Mouse (Mus musculus) thymus, postnatal 10 days (tissue): ENCODE results near the gene Tatdn2.

ENCODE experiments used
- DNase-seq, 2 experiments: peaks; one replicate each; pipeline ENCODE4 v3.0.0; 2021; ENCODE audit warnings: low spot score in 2 of 2

Tatdn2 gene

DNA sequence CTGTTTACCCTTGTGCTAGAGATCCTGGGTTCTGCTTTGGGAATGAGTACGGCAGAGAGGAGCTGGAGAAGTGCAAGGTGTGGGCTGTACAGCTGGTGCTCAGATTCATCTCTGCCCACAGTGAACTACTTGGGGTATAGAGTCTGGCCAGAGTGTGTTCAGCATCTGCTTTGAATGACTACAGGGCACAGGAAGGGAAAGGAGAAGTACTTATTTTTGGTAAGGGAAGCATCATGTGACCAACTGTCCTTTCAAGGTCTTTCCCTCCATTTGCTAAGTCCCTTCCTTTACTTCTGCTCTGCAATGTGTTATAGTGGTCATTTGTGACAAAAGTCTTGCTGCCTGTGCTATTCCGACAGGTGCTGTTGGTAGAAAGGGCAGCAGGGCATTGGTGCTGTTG is 17.4 kb downstream of the Tatdn2 start:
- no peak for DNase-seq

DNA sequence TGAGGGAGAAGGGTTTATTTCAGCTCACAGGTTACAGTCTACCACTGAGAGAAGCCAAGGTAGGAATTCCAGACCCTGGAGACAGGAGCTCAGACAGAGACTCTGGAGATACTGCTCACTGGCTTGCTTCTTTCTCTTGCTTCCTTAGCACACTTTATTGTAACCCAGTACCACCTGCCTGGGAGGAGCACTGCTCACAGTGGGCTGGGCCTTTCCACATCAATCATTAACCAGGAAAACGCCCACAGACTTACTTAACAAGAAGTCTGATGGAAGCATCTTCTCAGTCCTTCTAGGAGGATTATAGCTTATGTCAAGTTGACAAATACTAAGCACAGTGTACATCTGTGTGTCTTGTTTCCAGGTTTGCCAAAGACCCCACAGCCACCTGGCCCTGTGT is 17.9 kb downstream of the Tatdn2 start:
- no peak for DNase-seq

DNA sequence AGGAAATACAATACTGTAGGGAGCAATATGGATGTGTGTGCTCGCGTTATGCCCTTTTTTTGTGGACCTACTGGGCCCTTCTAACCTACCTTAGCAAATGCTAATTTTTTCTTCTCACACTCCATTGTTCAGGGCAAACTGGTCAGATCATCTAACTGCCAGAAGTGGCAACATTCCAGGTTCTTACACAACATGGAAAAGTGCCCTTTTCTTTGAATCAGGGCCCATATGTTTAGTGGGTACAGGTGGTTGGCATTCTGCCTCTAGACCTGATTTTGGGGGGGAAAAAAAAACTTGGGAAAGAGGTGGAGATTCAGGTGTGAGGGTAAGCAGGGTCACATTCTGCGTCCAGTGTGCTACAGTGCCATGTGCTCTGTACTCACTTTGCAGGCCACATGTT is 20.7 kb downstream of the Tatdn2 start:
- DNase-seq: no peak

DNA sequence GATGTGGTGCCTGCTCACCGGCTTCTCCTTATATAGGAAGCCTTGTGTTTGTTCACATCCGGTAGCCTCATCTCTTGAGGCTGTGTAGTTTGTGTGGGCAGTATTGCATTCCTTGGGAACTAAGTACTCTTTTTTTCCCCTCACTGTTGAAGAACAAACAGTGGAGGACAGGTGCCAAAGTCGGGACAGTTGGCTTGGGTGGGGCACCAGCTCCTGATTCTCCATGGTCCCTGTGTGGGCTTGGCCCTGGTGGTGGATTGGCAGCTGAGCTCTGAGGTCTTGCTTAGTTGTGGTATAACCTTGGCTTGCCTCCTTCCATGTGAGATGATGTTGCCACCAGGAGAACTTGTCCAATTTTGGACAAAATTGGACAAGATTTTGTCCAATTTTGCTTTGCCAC is 23.0 kb downstream of the Tatdn2 start, which contains the start of gene Ghrl:
Ghrl (minus strand) TSS at position 3 of the 400 bp plus-strand sequence.
- DNase-seq: no peak

DNA sequence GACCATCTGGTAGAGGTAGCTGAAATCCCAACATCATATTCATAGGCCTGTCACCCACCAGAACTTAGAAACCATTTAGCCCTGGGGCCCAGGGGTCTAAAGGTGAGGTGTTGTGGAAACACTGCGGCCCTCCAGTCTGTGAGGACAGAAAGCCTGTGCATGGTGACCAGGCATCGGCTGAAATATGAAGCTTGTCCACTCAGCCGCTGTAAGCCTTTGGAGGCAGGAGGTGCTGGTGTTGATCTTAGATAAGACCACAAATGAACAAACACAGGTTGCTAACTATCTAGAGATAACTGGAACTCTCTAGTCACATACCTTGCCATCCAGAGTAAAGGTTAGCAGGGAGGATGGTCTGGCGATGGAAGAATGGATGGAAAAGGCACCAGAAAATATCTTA is 24.2 kb downstream of the Tatdn2 start:
- DNase-seq: no peak

DNA sequence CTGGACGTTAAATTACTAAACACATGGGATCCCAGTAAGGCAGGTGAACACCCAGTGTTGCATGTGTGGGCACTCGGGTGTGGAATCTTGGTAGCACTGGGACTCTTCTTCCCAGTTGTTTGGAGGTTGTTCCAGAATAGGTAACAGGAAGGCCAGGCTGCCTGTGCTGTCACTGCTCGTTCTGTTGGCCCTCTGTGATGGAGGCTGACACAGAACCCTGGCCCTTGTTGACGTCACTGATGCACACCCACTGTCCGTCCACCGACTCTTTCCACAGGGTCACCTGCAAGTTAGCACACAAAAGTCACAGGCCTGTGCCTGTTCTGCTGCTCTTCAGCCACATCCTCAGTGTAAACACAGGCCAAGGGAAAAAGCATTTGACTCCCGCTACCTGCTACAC is 31.3 kb downstream of the Tatdn2 start:
- no peak for DNase-seq

DNA sequence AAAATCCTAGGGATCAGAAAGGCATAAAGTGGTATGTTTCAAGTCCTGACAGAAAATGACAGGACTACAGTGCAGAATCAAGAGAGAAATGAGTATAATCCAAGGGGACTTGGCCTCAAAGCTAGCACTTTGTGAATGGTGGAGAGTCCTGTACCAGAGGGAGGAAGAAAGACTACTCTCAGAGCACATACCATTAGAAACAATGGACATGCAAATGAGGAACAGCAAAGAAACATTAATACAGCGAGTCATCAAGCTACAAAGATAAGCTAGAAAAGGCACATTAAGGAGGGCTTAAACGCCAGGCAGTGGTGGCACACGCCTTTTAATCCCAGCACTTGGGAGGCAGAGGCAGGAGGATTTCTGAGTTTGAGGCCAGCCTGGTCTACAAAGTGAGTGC is 34.4 kb downstream of the Tatdn2 start:
- no peak for DNase-seq

DNA sequence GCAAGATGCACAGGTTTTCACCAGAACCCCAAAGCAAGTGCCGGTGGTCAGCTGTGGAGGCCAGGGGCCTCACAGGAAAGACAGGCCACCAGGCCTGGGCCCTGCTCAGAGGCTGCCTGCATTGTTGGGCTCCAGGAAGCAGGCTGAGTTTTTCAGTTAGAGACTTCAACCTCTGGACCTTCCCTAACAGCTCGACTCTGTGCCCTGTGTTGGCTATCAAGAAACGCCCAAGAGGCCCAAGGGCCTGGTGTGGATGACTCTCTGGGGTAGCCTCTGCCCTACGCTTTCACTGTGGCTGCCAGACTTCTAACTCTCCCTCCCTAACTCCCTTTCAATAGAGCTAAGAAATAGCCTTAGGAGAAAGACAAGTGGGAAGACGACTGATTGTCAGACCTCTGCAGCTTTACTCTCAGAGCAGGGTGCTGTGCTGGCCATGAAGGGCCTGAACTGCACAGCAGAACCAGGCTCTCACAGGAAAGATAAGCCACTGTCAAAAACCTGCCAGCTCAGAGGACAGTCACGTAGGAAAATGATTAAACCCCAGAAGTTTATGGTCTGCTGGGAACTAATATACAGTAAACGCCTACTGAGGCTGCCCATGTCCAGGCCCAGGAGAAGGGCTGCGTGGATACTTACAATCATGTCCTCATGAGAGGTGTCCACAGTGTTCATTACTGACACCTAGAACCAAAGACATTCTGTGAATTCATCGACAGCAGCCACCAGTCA is 40.6 kb downstream of the Tatdn2 start:
- DNase-seq: no peak

DNA sequence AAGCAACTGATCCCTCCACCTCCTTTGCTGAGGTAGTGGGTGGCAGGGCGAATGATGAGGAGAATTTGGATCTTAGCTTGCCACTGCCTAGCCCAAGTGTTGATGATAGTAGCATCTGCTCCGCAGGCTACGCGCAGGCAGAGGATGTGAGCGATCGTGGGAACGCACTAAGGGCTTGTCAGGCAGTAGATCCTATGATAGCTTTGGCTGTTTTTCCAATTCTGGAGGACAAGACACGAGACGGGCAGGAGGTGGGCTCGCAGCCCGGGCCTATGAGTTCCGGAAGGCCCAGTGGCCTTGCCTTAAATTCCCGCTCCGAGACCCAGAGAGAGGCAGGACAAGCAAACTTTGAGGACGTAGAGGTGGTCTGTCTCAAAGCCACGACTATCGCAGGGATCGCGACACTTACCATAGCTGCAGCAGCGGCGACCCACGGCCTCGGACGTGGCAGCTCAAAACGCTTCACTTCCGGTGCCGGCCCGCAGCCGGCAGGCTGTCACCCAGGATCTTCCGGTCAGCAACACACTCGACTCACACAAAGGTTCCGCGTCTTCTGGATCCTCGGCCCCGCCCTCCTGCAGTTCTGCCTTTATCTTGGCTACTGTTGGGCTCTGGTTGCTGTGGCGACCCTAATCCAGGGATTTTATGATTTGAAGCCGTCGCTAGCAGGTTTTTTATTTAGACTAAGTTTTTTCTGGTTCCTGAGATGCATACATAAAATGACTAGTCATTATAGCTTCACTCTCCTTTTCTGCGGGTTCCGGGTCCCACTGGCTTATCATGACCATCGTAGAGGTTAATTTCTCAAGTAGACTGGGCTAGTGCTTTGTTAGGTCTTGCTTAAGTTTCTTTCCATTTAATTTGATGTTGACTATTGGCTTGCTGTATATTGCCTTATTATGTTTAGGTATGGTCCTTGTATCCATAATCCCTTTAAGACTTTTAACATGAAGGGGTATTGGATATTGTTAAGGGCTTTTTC is 43.7 kb downstream of the Tatdn2 start, which contains the start of gene Sec13:
Sec13 (minus strand) TSS at position 508 of the 982 bp plus-strand sequence.
- peak; percentile 58 to 82 for DNase-seq

DNA sequence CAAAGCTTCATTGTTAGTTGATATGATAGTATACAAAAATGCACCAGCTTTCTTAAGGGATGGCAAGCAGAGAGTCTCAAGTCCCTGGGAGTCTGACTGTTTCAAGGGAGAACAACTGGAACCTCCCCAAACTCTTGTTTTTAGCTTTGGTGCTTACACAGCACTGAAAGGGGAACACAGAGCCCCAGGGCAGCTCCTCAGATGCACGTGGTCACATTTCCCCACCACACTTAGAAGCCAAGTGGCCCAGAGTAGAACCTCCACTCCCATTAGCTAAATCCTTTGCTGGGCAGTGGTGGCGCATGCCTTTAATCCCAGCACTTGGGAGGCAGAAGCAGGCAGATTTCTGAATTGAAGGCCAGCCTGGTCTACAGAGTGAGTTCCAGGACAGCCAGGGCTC is 44.6 kb downstream of the Tatdn2 start:
- DNase-seq: no peak

DNA sequence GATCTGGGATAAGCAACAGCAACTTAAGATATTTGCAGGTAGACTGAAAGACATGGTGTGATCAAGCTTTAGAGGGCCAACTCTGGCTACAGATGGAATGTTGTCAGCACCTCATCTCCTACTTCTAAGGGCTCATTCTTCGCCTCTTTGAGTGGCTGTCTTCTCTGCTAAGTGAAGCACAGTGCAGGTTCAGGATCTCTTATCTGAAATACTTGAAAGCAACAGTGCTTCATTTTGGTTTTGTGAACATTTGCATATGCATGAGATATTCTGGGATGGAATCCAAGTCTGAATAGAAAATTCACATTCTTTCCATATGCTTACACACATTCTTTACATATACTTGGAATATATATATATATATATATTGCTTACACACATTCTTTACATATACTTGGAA is 45.5 kb downstream of the Tatdn2 start:
- no peak for DNase-seq

DNA sequence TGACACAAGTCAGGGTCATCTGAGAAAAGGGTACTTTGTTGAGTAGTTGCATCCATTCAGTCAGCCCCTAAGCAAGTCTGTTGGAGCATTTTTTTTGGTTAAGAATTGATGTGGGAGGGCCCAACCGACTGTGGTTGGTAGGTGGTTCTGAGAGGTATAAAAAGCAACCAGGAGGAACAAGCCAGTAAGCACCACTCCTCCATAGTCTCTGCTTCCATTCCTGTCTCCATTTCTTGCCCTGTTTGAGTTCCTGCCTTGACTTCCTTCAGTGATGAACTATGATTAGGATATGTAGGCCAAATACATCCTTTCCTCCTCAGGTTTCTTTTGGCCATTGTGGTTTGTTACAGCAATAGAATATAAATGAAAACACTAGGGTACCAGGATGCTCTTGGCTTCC is 46.3 kb downstream of the Tatdn2 start:
- no peak for DNase-seq

DNA sequence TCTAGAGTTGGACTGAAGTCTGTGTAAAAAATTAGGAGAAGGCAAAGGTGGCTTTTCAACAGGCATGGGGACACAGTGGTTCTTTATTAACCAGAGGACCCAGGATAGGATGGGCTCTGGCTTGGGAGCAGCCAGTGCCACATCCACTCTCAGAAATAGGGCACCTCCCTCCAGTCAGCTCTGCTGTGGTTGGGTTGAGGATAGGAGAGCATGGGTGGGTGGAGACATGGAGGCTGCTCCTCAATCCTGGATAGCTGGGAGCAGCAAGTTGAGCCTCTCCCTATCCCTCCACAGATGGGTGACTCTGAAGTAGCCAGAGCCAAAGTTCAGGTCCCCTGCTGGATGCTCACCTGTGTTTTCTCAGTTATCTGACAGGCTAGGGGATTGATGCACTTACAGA is 48.3 kb downstream of the Tatdn2 start:
- no peak for DNase-seq

DNA sequence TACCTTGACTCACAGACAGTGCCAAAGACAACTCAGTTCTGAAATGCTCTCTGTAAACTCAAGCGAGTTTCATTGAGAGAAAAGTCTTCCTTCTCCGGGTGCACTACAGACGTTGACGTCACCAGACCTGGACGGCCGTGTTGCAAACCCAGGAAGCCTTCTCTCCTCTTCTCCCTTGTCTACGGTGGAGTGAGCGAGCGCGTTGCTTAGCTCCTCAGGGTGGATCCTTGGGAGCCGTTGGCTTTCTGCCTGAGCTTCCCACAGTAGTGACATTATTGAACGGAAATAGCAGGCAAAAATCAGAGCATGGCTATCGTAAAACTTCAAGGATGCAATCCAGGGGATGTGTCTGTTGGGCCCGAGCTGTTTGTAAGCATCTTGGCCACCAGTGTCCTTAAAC is 50.4 kb downstream of the Tatdn2 start:
- DNase-seq: no peak

DNA sequence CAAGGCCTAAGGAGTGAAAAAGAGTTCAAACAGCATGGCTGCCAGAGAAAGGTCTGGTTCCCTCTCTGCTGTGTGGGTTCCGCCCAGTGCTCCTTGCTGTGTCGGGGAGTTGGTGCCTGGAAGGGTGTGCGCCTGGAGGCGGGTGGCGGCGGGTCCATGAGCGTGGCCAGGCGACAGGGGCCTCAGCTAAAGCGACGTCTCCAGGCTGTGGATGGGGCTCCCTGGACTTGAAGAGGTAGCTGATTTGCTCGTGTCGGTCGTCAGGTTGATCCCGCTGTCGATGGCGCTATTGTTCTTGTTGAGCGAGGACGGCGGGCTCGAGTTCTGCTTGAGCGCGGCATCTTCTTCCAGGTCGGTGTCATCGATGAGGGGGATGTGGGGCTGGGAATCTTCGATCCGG is 51.5 kb downstream of the Tatdn2 start:
- DNase-seq: no peak

DNA sequence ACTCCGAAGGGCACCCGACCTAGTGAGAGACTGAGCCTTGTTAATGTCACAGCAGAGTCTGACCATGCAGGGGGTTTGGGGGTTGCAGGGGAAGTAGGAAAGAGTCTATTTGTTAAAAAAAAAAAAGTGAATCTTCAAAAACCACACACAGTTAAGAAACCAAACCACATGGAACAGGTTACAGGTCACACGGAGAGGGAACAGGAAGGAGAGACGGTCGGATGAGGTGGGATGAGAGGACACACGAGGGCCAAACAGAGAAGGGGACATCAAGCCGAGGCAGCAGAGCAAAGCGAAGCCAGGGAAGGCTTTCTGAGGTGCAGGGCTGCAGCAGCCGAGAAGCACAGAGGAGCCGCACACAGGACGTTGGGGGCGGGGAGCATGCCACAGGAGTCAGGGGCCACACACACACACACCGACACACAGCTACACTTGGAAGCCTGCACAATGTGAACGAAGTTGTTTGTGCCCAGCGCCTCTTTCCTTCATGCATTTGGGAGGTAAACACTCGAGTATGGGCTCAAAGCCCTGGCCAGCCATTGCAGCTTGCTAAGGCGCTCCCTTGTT is 52.4 kb downstream of the Tatdn2 start:
- DNase-seq: peak; percentile 14 to 25
